In genomic region chr19:37239096-37239495, GRCm38 (mm10) we compare ENCODE assay signal across 9 mouse cellular contexts. TPM values are rescaled to one million over a fixed set of nuclear protein-coding genes. Genes with fewer than 3 reads are reported as not detected.
A peak's percentile ranks its signal among the peaks of the same experiment; 100 is the strongest.
DNase-seq lines count a peak whose midpoint lies in the region; ATAC-seq and TF ChIP-seq lines count a peak whose summit lies in the region.
"Had no signal": no experiment of that assay in that cellular context is flagged by ENCODE, and none has a peak within 500 bp of the region (broad histone marks: within the 10 kb centered on the region; RNA-seq: fewer than 3 reads in every experiment).

No protein-coding gene starts in this region.

- no peak for TF ChIP-seq CTCF in kidney, adult 2 months (conservative IDR thresholded peaks at IDR 0.05; ENCODE audit: insufficient read depth, insufficient read length, low read depth, low read length)
- TF ChIP-seq CTCF in G1E (IDR thresholded peaks at IDR 0.05; ENCODE audit: low read depth, low read length) = no peak
- no peak for TF ChIP-seq CTCF in liver, postnatal 0 days (IDR thresholded peaks at IDR 0.05; ENCODE audit: low read depth)
- no peak for TF ChIP-seq CTCF in layer of hippocampus, adult 2 months (conservative IDR thresholded peaks at IDR 0.05)

- no peak for TF ChIP-seq POLR2A in kidney, adult 2 months (IDR thresholded peaks at IDR 0.05; ENCODE audit: low read depth, low read length)

- no peaks in the 10 kb centered on the region for H3K4me1 ChIP-seq in kidney, adult 2 months (ENCODE audit: control insufficient read depth, insufficient read depth, low read length)
- H3K4me1 ChIP-seq in kidney, embryonic 14.5 days (ENCODE audit: control insufficient read depth, insufficient read depth, low read length) = no peaks in the 10 kb centered on the region
- peaks cover 41% of the 10 kb centered on the region for H3K4me1 ChIP-seq in G1E (ENCODE audit: insufficient read depth, low read depth, low read length)
- H3K4me1 ChIP-seq in liver, postnatal 0 days (ENCODE audit: insufficient read depth) = peaks cover 29% of the 10 kb centered on the region

- no peak for ATAC-seq in kidney, embryonic 14.5 days (ENCODE audit: low FRiP score, low TSS enrichment)
- no peak for ATAC-seq in G1E (ENCODE audit: extremely low read depth, insufficient number of reproducible peaks, low FRiP score, poor library complexity, severe bottlenecking)
- no peak for ATAC-seq in liver, postnatal 0 days

- no peak for TF ChIP-seq EP300 in liver, postnatal 0 days (IDR thresholded peaks at IDR 0.05; ENCODE audit: low read depth)

- no peak overlapping the region for H3K9ac ChIP-seq in kidney, embryonic 14.5 days (ENCODE audit: low read depth, low read length)
- H3K9ac ChIP-seq in liver, postnatal 0 days (replicated peaks) = no peak overlapping the region

- H3K36me3 ChIP-seq in kidney, adult 2 months (ENCODE audit: control insufficient read depth, insufficient read depth, low read length) = no peaks in the 10 kb centered on the region
- no peaks in the 10 kb centered on the region for H3K36me3 ChIP-seq in kidney, embryonic 14.5 days (ENCODE audit: control insufficient read depth, insufficient read depth, low read length)
- no peaks in the 10 kb centered on the region for H3K36me3 ChIP-seq in G1E (replicated peaks)
- H3K36me3 ChIP-seq in liver, postnatal 0 days (replicated peaks; ENCODE audit: insufficient read depth, low read length) = no peaks in the 10 kb centered on the region

- H3K4me3 ChIP-seq in kidney, adult 2 months (ENCODE audit: insufficient read depth, low read depth, low read length) = no peak overlapping the region
- H3K4me3 ChIP-seq in kidney, embryonic 14.5 days (ENCODE audit: low read length) = no peak overlapping the region
- H3K4me3 ChIP-seq in G1E (ENCODE audit: low read depth, low read length) = no peak overlapping the region; the same call in 1 of the 2 replicates
- H3K4me3 ChIP-seq in liver, postnatal 0 days (ENCODE audit: low read depth, low read length) = no peak overlapping the region
- H3K4me3 ChIP-seq in layer of hippocampus, adult 2 months = no peak overlapping the region

- H3K27me3 ChIP-seq in kidney, adult 2 months (replicated peaks; ENCODE audit: control insufficient read depth, insufficient read depth, low read length) = no peaks in the 10 kb centered on the region
- peaks cover 25% of the 10 kb centered on the region for H3K27me3 ChIP-seq in kidney, embryonic 14.5 days (ENCODE audit: control insufficient read depth, insufficient read depth, low read length)
- peaks cover 10% of the 10 kb centered on the region for H3K27me3 ChIP-seq in G1E (ENCODE audit: insufficient read depth, low read length)
- peaks cover 4% of the 10 kb centered on the region for H3K27me3 ChIP-seq in liver, postnatal 0 days (ENCODE audit: insufficient read depth, low read length)

- peak; percentile 24 for DNase-seq in kidney, adult 2 months
- DNase-seq in G1E (ENCODE audit: low spot score) = peak; percentile 59
- DNase-seq in c-Kit-positive CD71-positive TER-119-positive erythroid progenitor cells, embryonic 14.5 days (ENCODE audit: low spot score) = peak; percentile 71
- DNase-seq in liver, postnatal 0 days = peak; percentile 61
- DNase-seq in layer of hippocampus, adult 2 months (ENCODE audit: low spot score in 2 of 2) = no peak
- DNase-seq in layer of hippocampus, postnatal 14 days (ENCODE audit: low spot score in 2 of 2) = no peak
- DNase-seq in urinary bladder, postnatal 4 days (ENCODE audit: low spot score in 2 of 2) = no peak
- DNase-seq: cerebellum, adult 2 months had no signal

- no peak overlapping the region for H3K27ac ChIP-seq in kidney, adult 2 months (ENCODE audit: insufficient read depth, low read depth, low read length)
- H3K27ac ChIP-seq in kidney, embryonic 14.5 days (ENCODE audit: low read depth, low read length) = no peak overlapping the region
- peak overlapping the region; percentile 93 for H3K27ac ChIP-seq in liver, postnatal 0 days (ENCODE audit: low read depth)
- no peak overlapping the region for H3K27ac ChIP-seq in layer of hippocampus, adult 2 months

- 23% methylated on average over 4 of the region's 4 CpGs for WGBS in kidney, adult 2 months
- WGBS in kidney, embryonic 14.5 days = 14% methylated on average over 4 of the region's 4 CpGs
- 31% methylated on average over 4 of the region's 4 CpGs for WGBS in liver, postnatal 0 days (ENCODE audit: insufficient replicate concordance)

- H3K9me3 ChIP-seq in kidney, embryonic 14.5 days (ENCODE audit: control insufficient read depth, low read length) = no peaks in the 10 kb centered on the region
- peaks cover 2% of the 10 kb centered on the region for H3K9me3 ChIP-seq in G1E (replicated peaks)
- no peaks in the 10 kb centered on the region for H3K9me3 ChIP-seq in liver, postnatal 0 days (ENCODE audit: low read length)

- H3K4me2 ChIP-seq in kidney, embryonic 14.5 days (replicated peaks; ENCODE audit: low read depth, low read length) = no peak overlapping the region
- H3K4me2 ChIP-seq in liver, postnatal 0 days (ENCODE audit: low read depth, low read length) = peak overlapping the region; percentile 60; the same call in 1 of the 2 replicates

RNA-seq across cellular contexts. Expression of gene Cpeb3, which starts 30.7 kb away (rescaled TPM):
- 14.2 and 16.4 TPM in 2 replicates for polyA plus RNA-seq in kidney, adult 2 months (2012; rRNA removed)
- polyA plus RNA-seq in kidney, embryonic 14.5 days (2014; fragmentation: Nextera tagmentation; extraction: Ambion mirVana) = 0.83 and 1.0 TPM in 2 replicates
- total RNA-seq in G1E (2014; fragmentation: Nextera tagmentation) (3.9 and 5.2 TPM in 2 replicates), G1E (2017) (2.0 and 2.4 TPM in 2 replicates)
- 2.0 and 2.9 TPM in 2 replicates for polyA plus RNA-seq in G1E (2012)
- polyA plus RNA-seq in liver, postnatal 0 days (2015; fragmentation: Nextera tagmentation; extraction: Ambion mirVana) = 2.1 and 2.8 TPM in 2 replicates
- 10 to 100 TPM; 69.7 to 76.8 TPM for total RNA-seq in layer of hippocampus, adult 2 months (2021)
- total RNA-seq in layer of hippocampus, postnatal 14 days (2021) = 10 to 100 TPM; 59.6 to 61.8 TPM

RNA-seq across cellular contexts. Expression of gene March5, which starts 31.8 kb away (rescaled TPM):
- polyA plus RNA-seq in kidney, adult 2 months (2012; rRNA removed) = 32.0 and 43.0 TPM in 2 replicates
- polyA plus RNA-seq in kidney, embryonic 14.5 days (2014; fragmentation: Nextera tagmentation; extraction: Ambion mirVana) = 98.4 and 119 TPM in 2 replicates
- total RNA-seq in G1E (2014; fragmentation: Nextera tagmentation) = 131 and 133 TPM in 2 replicates
- 125 and 129 TPM in 2 replicates for total RNA-seq in G1E (2017)
- polyA plus RNA-seq in G1E (2012) = 64.5 and 92.4 TPM in 2 replicates
- 119 and 126 TPM in 2 replicates for polyA plus RNA-seq in liver, postnatal 0 days (2015; fragmentation: Nextera tagmentation; extraction: Ambion mirVana)
- total RNA-seq in layer of hippocampus, adult 2 months (2021) = 10 to 100 TPM; 80.4 to 90.4 TPM
- total RNA-seq in layer of hippocampus, postnatal 14 days (2021) = 10 to 100 TPM; 83.5 to 84.0 TPM

Comparison
In these comparisons a context has a peak if more than half of its experiments do, and no peak if none do; other contexts are left out.
1. DNase-seq: peak in kidney, adult 2 months (single experiment), G1E (single experiment), c-Kit-positive CD71-positive TER-119-positive erythroid progenitor cells, embryonic 14.5 days (single experiment) and liver, postnatal 0 days (single experiment); none in layer of hippocampus, adult 2 months (0 of 2), layer of hippocampus, postnatal 14 days (0 of 2) and urinary bladder, postnatal 4 days (0 of 2).